Mouse (Mus musculus): ENCODE measurements around the gene Zfhx3. TPM values are rescaled to one million over a fixed set of nuclear protein-coding genes. Genes with fewer than 3 reads are reported as not detected.

Gene Zfhx3
- polyA plus RNA-seq, 1 experiment from 2014 or later, result 15.7 TPM

DNA sequence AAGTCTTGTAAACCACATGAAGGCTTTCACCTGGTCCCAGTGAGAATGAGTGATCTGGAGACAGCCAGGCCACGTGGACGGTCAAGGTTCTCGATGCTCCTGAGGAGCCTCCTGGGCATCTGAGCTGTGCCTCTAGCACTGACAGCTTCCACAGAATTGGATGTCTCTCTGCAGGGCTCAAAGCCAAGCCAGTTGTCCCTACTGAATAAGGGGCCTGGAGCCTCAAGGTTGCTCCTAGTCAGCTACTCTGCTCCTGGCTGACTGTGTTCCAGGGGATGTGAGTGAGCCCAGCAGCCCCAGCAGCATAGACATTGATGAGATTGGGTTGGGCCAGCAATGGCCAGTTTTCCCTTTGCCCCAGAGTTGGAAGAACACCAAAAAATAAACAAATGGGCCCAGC, 927.9 kb downstream of the Zfhx3 start:
- no peak overlapping the region for H3K4me3 ChIP-seq (ENCODE audit: low read depth, low read length)
- ATAC-seq (replicated peaks; ENCODE audit: low FRiP score, low TSS enrichment, low read depth) (no peak), DNase-seq (ENCODE audit: low spot score) (no peak)
- H3K4me2 ChIP-seq (ENCODE audit: low read length), result no peak overlapping the region
- WGBS, result 91% methylated on average over 3 of the region's 3 CpGs
- H3K9me3 ChIP-seq (ENCODE audit: control insufficient read depth, low read length), result peaks cover 4% of the 10 kb centered on the region; the same call in 1 of the 2 replicates
- no peaks in the 10 kb centered on the region for H3K27me3 ChIP-seq (replicated peaks; ENCODE audit: control insufficient read depth, insufficient read depth, low read length)
- peaks cover 10% of the 10 kb centered on the region; the same call in 1 of the 2 replicates for H3K4me1 ChIP-seq (replicated peaks; ENCODE audit: control insufficient read depth, insufficient read depth, low read length)
- no peak overlapping the region for H3K27ac ChIP-seq (ENCODE audit: low read depth)
- no peaks in the 10 kb centered on the region for H3K36me3 ChIP-seq (ENCODE audit: control insufficient read depth, insufficient read depth, low read length)
- H3K9ac ChIP-seq (ENCODE audit: low read length), result no peak overlapping the region

DNA sequence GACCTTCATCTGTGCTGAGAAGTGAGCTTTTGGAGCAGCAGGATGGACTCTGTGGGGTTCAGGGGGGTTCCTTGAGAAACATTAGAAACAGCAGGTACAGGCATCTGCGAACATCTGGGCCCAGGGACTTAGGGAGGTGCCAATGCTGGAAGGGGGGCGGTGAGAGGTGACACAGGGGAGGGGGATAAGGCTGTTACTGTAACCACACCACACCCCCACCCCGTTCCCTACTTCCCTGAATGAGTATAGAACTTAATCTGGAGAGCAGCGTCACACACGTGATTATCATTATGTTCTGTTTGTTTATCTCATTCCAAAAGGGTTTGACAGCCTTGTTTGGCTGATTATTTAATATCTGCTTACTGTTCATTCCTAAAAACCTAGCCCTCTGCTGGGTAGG, 933.3 kb downstream of the Zfhx3 start:
- Histone ChIP-seq H3K36me3 (ENCODE audit: control insufficient read depth, insufficient read depth, low read length) (no peaks in the 10 kb centered on the region), H3K4me2 (ENCODE audit: low read length) (no peak overlapping the region), H3K4me1 (replicated peaks; ENCODE audit: control insufficient read depth, insufficient read depth, low read length) (peaks cover 7% of the 10 kb centered on the region; the same call in 1 of the 2 replicates), H3K4me3 (ENCODE audit: low read depth, low read length) (no peak overlapping the region), H3K9ac (ENCODE audit: low read length) (no peak overlapping the region), H3K27ac (ENCODE audit: low read depth) (no peak overlapping the region), H3K9me3 (ENCODE audit: control insufficient read depth, low read length) (peaks cover 4% of the 10 kb centered on the region; the same call in 1 of the 2 replicates), H3K27me3 (replicated peaks; ENCODE audit: control insufficient read depth, insufficient read depth, low read length) (no peaks in the 10 kb centered on the region)
- WGBS, result 77% methylated on average over 5 of the region's 5 CpGs
- ATAC-seq (replicated peaks; ENCODE audit: low FRiP score, low TSS enrichment, low read depth), result no peak
- DNase-seq (ENCODE audit: low spot score), result no peak

DNA sequence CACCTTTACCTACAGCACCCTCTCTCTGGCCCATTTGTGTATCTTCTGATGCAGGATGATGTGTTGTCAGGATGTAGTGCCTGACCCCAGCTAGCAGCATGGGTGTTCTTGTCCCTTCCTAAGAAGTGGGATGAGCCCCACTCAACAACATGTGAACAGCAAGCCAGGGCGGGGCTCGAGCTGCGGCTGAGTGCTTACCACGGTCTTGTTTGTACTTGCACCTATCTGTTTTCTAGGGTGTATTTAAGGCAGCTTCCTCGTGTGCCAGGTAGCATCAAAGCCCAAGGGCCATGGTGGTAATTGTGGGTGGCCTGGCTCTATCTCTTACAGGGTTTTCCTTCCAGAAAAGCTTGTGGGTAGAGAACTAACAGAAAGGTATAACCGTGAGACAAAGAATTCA, 937.7 kb downstream of the Zfhx3 start:
- Histone ChIP-seq H3K9ac (ENCODE audit: low read length) (no peak overlapping the region), H3K9me3 (ENCODE audit: control insufficient read depth, low read length) (no peaks in the 10 kb centered on the region), H3K27me3 (replicated peaks; ENCODE audit: control insufficient read depth, insufficient read depth, low read length) (no peaks in the 10 kb centered on the region), H3K4me2 (ENCODE audit: low read length) (no peak overlapping the region), H3K4me3 (ENCODE audit: low read depth, low read length) (no peak overlapping the region), H3K27ac (ENCODE audit: low read depth) (no peak overlapping the region), H3K36me3 (ENCODE audit: control insufficient read depth, insufficient read depth, low read length) (no peaks in the 10 kb centered on the region), H3K4me1 (replicated peaks; ENCODE audit: control insufficient read depth, insufficient read depth, low read length) (peaks cover 14% of the 10 kb centered on the region)
- WGBS, result 78% methylated on average over 6 of the region's 6 CpGs
- ATAC-seq (replicated peaks; ENCODE audit: low FRiP score, low TSS enrichment, low read depth), result no peak
- DNase-seq (ENCODE audit: low spot score), result no peak

DNA sequence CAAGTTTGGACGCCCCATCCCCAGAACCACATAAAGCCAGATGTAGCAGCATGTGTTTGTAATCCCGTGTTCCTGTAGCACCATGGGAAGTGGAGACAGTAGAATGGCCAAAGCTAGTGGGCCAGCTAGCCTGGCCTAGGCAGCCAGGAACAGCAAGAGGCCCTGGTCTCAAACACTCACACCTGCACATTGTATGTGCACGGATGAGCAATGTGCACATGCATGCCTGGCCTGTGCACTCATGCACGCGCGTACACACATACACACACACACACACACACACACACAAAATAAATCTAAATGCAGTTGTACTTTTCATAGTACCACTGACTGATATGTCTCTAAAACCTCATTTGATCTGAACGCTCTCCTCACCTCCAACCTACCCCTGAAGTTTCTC, 938.9 kb downstream of the Zfhx3 start:
- H3K9ac ChIP-seq (ENCODE audit: low read length), result no peak overlapping the region
- H3K4me3 ChIP-seq (ENCODE audit: low read depth, low read length), result no peak overlapping the region
- H3K4me2 ChIP-seq (ENCODE audit: low read length), result no peak overlapping the region
- 95% methylated on average over 7 of the region's 7 CpGs for WGBS
- no peak overlapping the region for H3K27ac ChIP-seq (ENCODE audit: low read depth)
- H3K9me3 ChIP-seq (ENCODE audit: control insufficient read depth, low read length), result no peaks in the 10 kb centered on the region
- H3K27me3 ChIP-seq (replicated peaks; ENCODE audit: control insufficient read depth, insufficient read depth, low read length), result no peaks in the 10 kb centered on the region
- H3K36me3 ChIP-seq (ENCODE audit: control insufficient read depth, insufficient read depth, low read length), result no peaks in the 10 kb centered on the region
- peaks cover 19% of the 10 kb centered on the region for H3K4me1 ChIP-seq (replicated peaks; ENCODE audit: control insufficient read depth, insufficient read depth, low read length)
- no peak for DNase-seq (ENCODE audit: low spot score)
- no peak for ATAC-seq (replicated peaks; ENCODE audit: low FRiP score, low TSS enrichment, low read depth)

DNA sequence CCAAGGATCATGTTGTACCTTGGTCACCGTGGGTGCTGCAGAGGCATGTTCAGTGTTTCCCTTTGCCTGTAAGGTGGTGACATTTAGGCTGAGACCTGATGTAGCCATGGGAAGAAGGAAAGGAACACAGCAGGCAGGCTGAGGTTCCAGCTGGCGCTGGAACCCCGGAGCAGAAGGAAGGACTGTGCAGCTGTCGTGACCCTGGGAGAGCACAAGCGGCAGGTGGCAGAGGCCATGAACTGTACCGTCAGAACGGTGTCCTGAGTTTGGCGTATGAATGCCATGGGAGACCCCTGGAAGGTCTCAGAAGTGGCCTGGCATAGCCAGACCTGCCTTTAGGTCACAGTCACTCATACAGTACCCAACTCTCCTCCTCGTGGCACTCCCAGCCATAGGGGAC, 939.6 kb downstream of the Zfhx3 start:
- 77% methylated on average over 9 of the region's 9 CpGs for WGBS
- H3K9ac ChIP-seq (ENCODE audit: low read length), result no peak overlapping the region
- H3K4me2 ChIP-seq (ENCODE audit: low read length), result no peak overlapping the region
- ATAC-seq (replicated peaks; ENCODE audit: low FRiP score, low TSS enrichment, low read depth), result no peak
- DNase-seq (ENCODE audit: low spot score), result no peak
- peaks cover 22% of the 10 kb centered on the region for H3K4me1 ChIP-seq (replicated peaks; ENCODE audit: control insufficient read depth, insufficient read depth, low read length)
- no peaks in the 10 kb centered on the region for H3K27me3 ChIP-seq (replicated peaks; ENCODE audit: control insufficient read depth, insufficient read depth, low read length)
- no peaks in the 10 kb centered on the region for H3K36me3 ChIP-seq (ENCODE audit: control insufficient read depth, insufficient read depth, low read length)
- H3K4me3 ChIP-seq (ENCODE audit: low read depth, low read length), result no peak overlapping the region
- no peak overlapping the region for H3K27ac ChIP-seq (ENCODE audit: low read depth)
- no peaks in the 10 kb centered on the region for H3K9me3 ChIP-seq (ENCODE audit: control insufficient read depth, low read length)

DNA sequence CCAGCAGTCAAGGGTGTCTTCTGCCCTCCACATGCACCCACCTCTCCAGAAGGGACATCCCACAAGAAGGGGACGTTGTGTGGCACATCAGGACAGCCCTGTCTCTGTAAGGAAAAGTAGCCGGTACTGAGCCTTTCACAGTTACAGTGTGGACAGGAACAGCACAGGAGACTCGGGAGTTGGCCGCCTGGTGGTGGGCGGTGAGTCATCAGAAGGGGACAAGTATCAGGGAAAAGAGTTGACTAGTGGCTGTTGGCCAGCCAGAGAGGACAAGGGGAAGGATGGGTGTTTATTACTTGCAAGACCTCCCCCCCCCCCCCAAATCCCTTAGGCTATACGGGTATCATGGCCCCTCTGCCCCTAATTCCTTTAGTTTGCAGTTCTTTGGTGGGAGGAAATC, 940.9 kb downstream of the Zfhx3 start:
- Histone ChIP-seq H3K27me3 (replicated peaks; ENCODE audit: control insufficient read depth, insufficient read depth, low read length) (no peaks in the 10 kb centered on the region), H3K36me3 (ENCODE audit: control insufficient read depth, insufficient read depth, low read length) (no peaks in the 10 kb centered on the region), H3K4me2 (ENCODE audit: low read length) (no peak overlapping the region), H3K4me1 (replicated peaks; ENCODE audit: control insufficient read depth, insufficient read depth, low read length) (peaks cover 23% of the 10 kb centered on the region), H3K27ac (ENCODE audit: low read depth) (no peak overlapping the region), H3K9ac (ENCODE audit: low read length) (no peak overlapping the region), H3K9me3 (ENCODE audit: control insufficient read depth, low read length) (no peaks in the 10 kb centered on the region), H3K4me3 (ENCODE audit: low read depth, low read length) (no peak overlapping the region)
- no peak for ATAC-seq (replicated peaks; ENCODE audit: low FRiP score, low TSS enrichment, low read depth)
- WGBS, result 70% methylated on average over 6 of the region's 6 CpGs
- DNase-seq (ENCODE audit: low spot score), result no peak

DNA sequence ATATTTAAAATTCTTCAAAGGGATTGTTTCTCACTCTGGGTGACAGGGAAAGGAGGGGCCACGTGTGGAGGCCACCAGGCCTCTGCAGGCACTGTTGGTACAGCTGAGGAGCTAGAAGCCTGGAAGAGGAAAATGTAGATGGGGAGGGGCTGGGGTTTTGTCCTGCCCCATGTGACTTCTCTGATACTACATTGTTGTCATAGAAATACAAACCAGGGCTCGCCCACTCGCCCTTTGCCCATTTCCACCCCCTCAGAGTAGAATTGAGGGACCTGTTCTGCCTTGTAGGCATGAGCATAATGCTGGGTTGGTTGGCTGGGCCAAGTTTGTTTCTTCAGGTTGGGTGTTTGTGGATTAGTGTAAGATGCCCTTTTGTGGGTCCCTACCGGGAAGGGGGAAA, 942.5 kb downstream of the Zfhx3 start:
- WGBS, result 52% methylated on average over 4 of the region's 4 CpGs
- no peak overlapping the region for H3K27ac ChIP-seq (ENCODE audit: low read depth)
- no peaks in the 10 kb centered on the region for H3K9me3 ChIP-seq (ENCODE audit: control insufficient read depth, low read length)
- no peaks in the 10 kb centered on the region for H3K36me3 ChIP-seq (ENCODE audit: control insufficient read depth, insufficient read depth, low read length)
- H3K4me2 ChIP-seq (ENCODE audit: low read length), result no peak overlapping the region
- no peak for DNase-seq (ENCODE audit: low spot score)
- H3K27me3 ChIP-seq (replicated peaks; ENCODE audit: control insufficient read depth, insufficient read depth, low read length), result no peaks in the 10 kb centered on the region
- no peak for ATAC-seq (replicated peaks; ENCODE audit: low FRiP score, low TSS enrichment, low read depth)
- no peak overlapping the region for H3K4me3 ChIP-seq (ENCODE audit: low read depth, low read length)
- no peak overlapping the region for H3K9ac ChIP-seq (ENCODE audit: low read length)
- H3K4me1 ChIP-seq (replicated peaks; ENCODE audit: control insufficient read depth, insufficient read depth, low read length), result peaks cover 38% of the 10 kb centered on the region

DNA sequence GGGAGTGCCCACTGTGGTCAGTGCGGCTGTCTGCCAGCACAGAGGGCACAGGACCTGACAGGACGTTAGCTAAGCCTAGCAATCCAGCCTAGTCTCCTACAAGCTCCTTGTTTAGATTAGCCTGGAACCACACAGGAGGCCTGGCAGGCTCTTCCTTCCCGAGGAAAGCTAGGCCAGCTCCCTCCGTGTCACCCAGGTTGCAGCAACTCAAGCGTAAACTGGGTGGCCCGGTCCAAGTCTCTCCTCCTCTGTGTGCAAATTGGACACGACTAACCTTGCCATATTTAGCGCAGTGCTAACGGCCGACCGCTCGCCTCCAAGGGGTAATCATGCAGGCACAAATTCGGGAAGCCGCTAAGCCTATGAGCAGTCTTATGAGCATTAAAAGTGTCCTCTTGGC, 943.0 kb downstream of the Zfhx3 start:
- no peak overlapping the region for H3K9ac ChIP-seq (ENCODE audit: low read length)
- H3K9me3 ChIP-seq (ENCODE audit: control insufficient read depth, low read length), result no peaks in the 10 kb centered on the region
- DNase-seq (ENCODE audit: low spot score) (no peak), ATAC-seq (replicated peaks; ENCODE audit: low FRiP score, low TSS enrichment, low read depth) (no peak)
- 62% methylated on average over 14 of the region's 14 CpGs for WGBS
- no peak overlapping the region for H3K4me2 ChIP-seq (ENCODE audit: low read length)
- H3K4me3 ChIP-seq (ENCODE audit: low read depth, low read length), result no peak overlapping the region
- no peaks in the 10 kb centered on the region for H3K27me3 ChIP-seq (replicated peaks; ENCODE audit: control insufficient read depth, insufficient read depth, low read length)
- no peaks in the 10 kb centered on the region for H3K36me3 ChIP-seq (ENCODE audit: control insufficient read depth, insufficient read depth, low read length)
- H3K27ac ChIP-seq (ENCODE audit: low read depth), result peak overlapping the region; percentile 65
- peaks cover 35% of the 10 kb centered on the region for H3K4me1 ChIP-seq (replicated peaks; ENCODE audit: control insufficient read depth, insufficient read depth, low read length)

DNA sequence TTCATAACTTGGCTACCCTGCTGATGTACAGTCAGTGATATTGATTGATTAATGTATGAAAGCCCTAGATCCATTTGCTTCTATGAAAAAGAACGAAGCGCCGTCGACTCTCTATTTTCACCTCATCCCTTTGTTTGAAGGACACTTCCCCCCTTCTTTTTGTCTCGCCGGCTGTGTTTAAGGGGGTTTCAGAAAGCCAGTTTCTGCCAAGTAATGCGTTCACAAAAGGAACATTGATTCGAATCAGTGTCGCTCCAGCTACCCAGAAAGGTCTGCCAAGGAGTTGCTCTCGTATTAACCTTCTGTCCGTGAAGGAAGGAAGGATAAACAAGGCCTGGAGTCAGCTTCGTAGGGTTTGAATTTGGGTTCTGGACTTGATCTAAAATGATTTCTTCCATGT, 943.4 kb downstream of the Zfhx3 start:
- no peaks in the 10 kb centered on the region for H3K36me3 ChIP-seq (ENCODE audit: control insufficient read depth, insufficient read depth, low read length)
- 64% methylated on average over 12 of the region's 12 CpGs for WGBS
- no peaks in the 10 kb centered on the region for H3K9me3 ChIP-seq (ENCODE audit: control insufficient read depth, low read length)
- H3K9ac ChIP-seq (ENCODE audit: low read length), result no peak overlapping the region
- H3K27me3 ChIP-seq (replicated peaks; ENCODE audit: control insufficient read depth, insufficient read depth, low read length), result no peaks in the 10 kb centered on the region
- DNase-seq (ENCODE audit: low spot score), result no peak
- no peak overlapping the region for H3K4me3 ChIP-seq (ENCODE audit: low read depth, low read length)
- ATAC-seq (replicated peaks; ENCODE audit: low FRiP score, low TSS enrichment, low read depth), result no peak
- peak overlapping the region; percentile 65; the same call in 1 of the 2 replicates for H3K27ac ChIP-seq (ENCODE audit: low read depth)
- H3K4me1 ChIP-seq (replicated peaks; ENCODE audit: control insufficient read depth, insufficient read depth, low read length), result peaks cover 33% of the 10 kb centered on the region
- no peak overlapping the region for H3K4me2 ChIP-seq (ENCODE audit: low read length)
